Comparison of ENCODE assay signal across 21 mouse cellular contexts in the genomic region with DNA sequence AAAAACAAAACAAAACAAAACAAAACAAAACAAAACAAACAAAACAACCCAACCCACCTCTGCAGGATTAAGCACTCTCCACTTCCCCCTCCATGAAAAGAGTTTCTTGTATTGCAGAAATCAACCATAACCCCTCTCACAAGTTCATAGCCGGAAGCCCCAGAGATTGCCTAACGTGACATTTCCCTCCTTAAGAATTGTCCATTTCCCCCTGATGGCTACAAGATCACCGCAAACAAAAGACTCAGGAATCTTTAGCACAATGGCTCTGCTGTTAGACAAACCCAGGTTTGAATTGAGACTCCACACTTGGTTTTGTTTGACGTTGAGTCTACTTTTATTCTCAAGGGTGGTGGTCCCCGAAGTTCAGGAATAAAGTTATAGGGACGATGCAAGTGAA.
DNase-seq lines count a peak whose midpoint lies in the region; ATAC-seq and TF ChIP-seq lines count a peak whose summit lies in the region.
"Had no signal": no experiment of that assay in that cellular context is flagged by ENCODE, and none has a peak within 500 bp of the region (broad histone marks: within the 10 kb centered on the region; RNA-seq: fewer than 3 reads in every experiment).

No protein-coding gene starts in this region.

- H3K4me3 ChIP-seq in heart, embryonic 10.5 days, result no peak overlapping the region
- H3K4me3 ChIP-seq in midbrain, embryonic 10.5 days, result no peak overlapping the region
- no peak overlapping the region for H3K4me3 ChIP-seq in midbrain, embryonic 13.5 days (replicated peaks)
- no peak overlapping the region for H3K4me3 ChIP-seq in ES-E14 (ENCODE audit: insufficient read depth in 1 of 2, low read depth in 1 of 2, low read length in 2 of 2, poor library complexity in 1 of 2, severe bottlenecking in 1 of 2)
- H3K4me3 ChIP-seq: embryonic facial prominence, embryonic 10.5 days; embryonic facial prominence, embryonic 12.5 days; forebrain, embryonic 13.5 days; forebrain, embryonic 15.5 days had no signal

- DNase-seq in heart, embryonic 10.5 days (ENCODE audit: low spot score), result peak; percentile 22
- DNase-seq in heart, adult 9 months (ENCODE audit: low spot score in 2 of 2), result no peak
- peak; percentile 3 for DNase-seq in midbrain, embryonic 10.5 days (ENCODE audit: low spot score)
- DNase-seq in ES-E14 (ENCODE audit: low read depth, low spot score) (peak; percentile 19), ZHBTc4 (ENCODE audit: low read depth, low spot score) (peak; percentile 62)
- DNase-seq in ovary, postnatal 14 days (ENCODE audit: low spot score), result no peak
- no peak for DNase-seq in lung, adult 18-20 months
- DNase-seq: adrenal gland, adult 2 months; adrenal gland, postnatal 14 days; adrenal gland, postnatal 36 days; cerebellum, adult 11-12 months; cerebellum, adult 2 months; cerebellum, adult 9-10 months; cerebellum, postnatal 10 days; cerebellum, postnatal 25 days; forebrain, postnatal 0 days had no signal

- WGBS in heart, embryonic 10.5 days, result 82% methylated on average over 6 of the region's 6 CpGs
- 69% methylated on average over 6 of the region's 6 CpGs for WGBS in midbrain, embryonic 10.5 days
- 55% methylated on average over 6 of the region's 6 CpGs for whole genome bisulfite sequencing in midbrain, embryonic 13.5 days

- no peak overlapping the region for H3K27ac ChIP-seq in heart, embryonic 10.5 days
- H3K27ac ChIP-seq in midbrain, embryonic 10.5 days (replicated peaks), result no peak overlapping the region
- H3K27ac ChIP-seq in midbrain, embryonic 13.5 days, result no peak overlapping the region
- H3K27ac ChIP-seq in ES-E14 (ENCODE audit: insufficient read depth, low read depth, low read length, poor library complexity, severe bottlenecking), result no peak overlapping the region
- H3K27ac ChIP-seq: embryonic facial prominence, embryonic 10.5 days; embryonic facial prominence, embryonic 12.5 days; forebrain, embryonic 13.5 days; forebrain, embryonic 15.5 days had no signal

- no peak for ATAC-seq in midbrain, embryonic 13.5 days
- ATAC-seq: forebrain, embryonic 13.5 days; forebrain, embryonic 15.5 days; forebrain, postnatal 0 days had no signal

- no peaks in the 10 kb centered on the region for H3K9me3 ChIP-seq in heart, embryonic 10.5 days
- H3K9me3 ChIP-seq in midbrain, embryonic 10.5 days (replicated peaks), result no peaks in the 10 kb centered on the region
- H3K9me3 ChIP-seq in midbrain, embryonic 13.5 days, result no peaks in the 10 kb centered on the region
- no peaks in the 10 kb centered on the region for H3K9me3 ChIP-seq in ES-E14 (ENCODE audit: control insufficient read depth, insufficient read depth, low read depth, low read length)
- H3K9me3 ChIP-seq: embryonic facial prominence, embryonic 10.5 days; embryonic facial prominence, embryonic 12.5 days; forebrain, embryonic 13.5 days; forebrain, embryonic 15.5 days had no signal

- in situ Hi-C loops in ES-E14 (cut with MboI; ENCODE audit: low sequenced_read_pairs in 2 of 2, unreplicated experiment in 2 of 2), result no loop called here

- H3K9ac ChIP-seq in midbrain, embryonic 13.5 days (replicated peaks), result no peak overlapping the region
- no peak overlapping the region for H3K9ac ChIP-seq in ES-E14 (ENCODE audit: insufficient read depth, low read depth, low read length, poor library complexity, severe bottlenecking)
- H3K9ac ChIP-seq: embryonic facial prominence, embryonic 12.5 days; forebrain, embryonic 13.5 days; forebrain, embryonic 15.5 days; forebrain, postnatal 0 days had no signal

- H3K27me3 ChIP-seq in heart, embryonic 10.5 days (ENCODE audit: insufficient read depth, poor library complexity, severe bottlenecking), result no peaks in the 10 kb centered on the region
- H3K27me3 ChIP-seq in midbrain, embryonic 10.5 days (ENCODE audit: low read depth, poor library complexity, severe bottlenecking), result 0 out of 2 replicates have a peak, but pooled peaks cover 3% of the 10 kb centered on the region
- no peaks in the 10 kb centered on the region for H3K27me3 ChIP-seq in midbrain, embryonic 13.5 days
- H3K27me3 ChIP-seq: embryonic facial prominence, embryonic 12.5 days; forebrain, embryonic 13.5 days; forebrain, embryonic 15.5 days had no signal

- H3K4me1 ChIP-seq in heart, embryonic 10.5 days, result 0 out of 2 replicates have a peak, but pooled peaks cover 7% of the 10 kb centered on the region
- peaks cover 8% of the 10 kb centered on the region for H3K4me1 ChIP-seq in midbrain, embryonic 10.5 days
- 0 out of 2 replicates have a peak, but pooled peaks cover 4% of the 10 kb centered on the region for H3K4me1 ChIP-seq in midbrain, embryonic 13.5 days (replicated peaks)
- H3K4me1 ChIP-seq in ES-E14 (ENCODE audit: control insufficient read depth in 2 of 2, insufficient read depth in 2 of 2, low read length in 2 of 2, poor library complexity in 1 of 2), result no peaks in the 10 kb centered on the region
- H3K4me1 ChIP-seq: embryonic facial prominence, embryonic 10.5 days; embryonic facial prominence, embryonic 12.5 days had no signal

- H3K36me3 ChIP-seq in heart, embryonic 10.5 days, result no peaks in the 10 kb centered on the region
- peaks cover 7% of the 10 kb centered on the region for H3K36me3 ChIP-seq in midbrain, embryonic 10.5 days
- H3K36me3 ChIP-seq in midbrain, embryonic 13.5 days, result peaks cover 20% of the 10 kb centered on the region
- no peaks in the 10 kb centered on the region for H3K36me3 ChIP-seq in ES-E14 (ENCODE audit: control insufficient read depth, insufficient read depth, low read length, poor library complexity, severe bottlenecking)
- H3K36me3 ChIP-seq: embryonic facial prominence, embryonic 10.5 days; embryonic facial prominence, embryonic 12.5 days; forebrain, embryonic 15.5 days had no signal

- no peak overlapping the region for H3K4me2 ChIP-seq in midbrain, embryonic 13.5 days (replicated peaks)
- H3K4me2 ChIP-seq: embryonic facial prominence, embryonic 12.5 days; forebrain, embryonic 13.5 days; forebrain, embryonic 15.5 days had no signal

TF ChIP-seq in ES-E14, 5 proteins besides CTCF, POLR2A, EP300 and RAD21:
- TF ChIP-seq ZC3H11A (IDR thresholded peaks at IDR 0.05; ENCODE audit: borderline replicate concordance, low read depth, low read length) (no peak), MAFK (IDR thresholded peaks at IDR 0.05; ENCODE audit: insufficient read depth, low read depth, low read length) (no peak), ZNF384 (IDR thresholded peaks at IDR 0.05; ENCODE audit: low read depth, low read length) (no peak), CHD2 (IDR thresholded peaks at IDR 0.05; ENCODE audit: low read depth, low read length) (no peak), HCFC1 (IDR thresholded peaks at IDR 0.05; ENCODE audit: borderline replicate concordance, insufficient read depth, low read length) (no peak)

Comparison
In these comparisons a context has a peak if more than half of its experiments do, and no peak if none do; other contexts are left out.
1. DNase-seq: peak in heart, embryonic 10.5 days (single experiment), midbrain, embryonic 10.5 days (single experiment), ES-E14 (single experiment) and ZHBTc4 (single experiment); none in heart, adult 9 months (0 of 2), ovary, postnatal 14 days (single experiment) and lung, adult 18-20 months (0 of 2).